Mouse (Mus musculus): ENCODE results near the gene Slfn14. TPM values are rescaled to one million over a fixed set of nuclear protein-coding genes. Genes with fewer than 3 reads are reported as not detected.
"Not testable (repeated sequence)": the region's sequence is repeated elsewhere in the genome, so short reads cannot be mapped to it uniquely, and the experiment has no call there.

Gene Slfn14
- polyA plus RNA-seq, 1 experiment from 2014 or later: 0.88 TPM

DNA sequence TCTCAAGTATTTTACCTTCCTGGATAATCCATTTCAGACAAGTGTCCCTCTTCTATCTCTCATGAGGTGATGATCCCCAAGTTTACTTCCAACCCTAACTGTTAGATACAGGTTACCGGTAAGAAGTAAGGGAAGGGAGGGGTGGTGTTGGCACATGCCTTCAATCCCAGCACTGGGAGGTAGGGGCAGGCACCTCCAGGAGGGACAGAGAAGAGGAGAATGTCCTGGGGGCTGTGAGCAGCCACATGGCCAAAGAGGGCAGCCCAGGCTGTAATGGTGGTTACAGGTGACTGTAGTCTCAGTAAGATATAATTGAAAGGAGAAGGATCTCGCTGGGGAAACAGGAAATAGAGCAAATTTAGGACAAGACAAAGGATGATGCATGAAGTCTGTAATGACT is 4.4 kb downstream of the Slfn14 start:
- 53% methylated on average over 2 of the region's 2 CpGs for WGBS
- H3K4me3 ChIP-seq (replicated peaks): no peak overlapping the region
- no peaks in the 10 kb centered on the region for H3K36me3 ChIP-seq
- H3K9me3 ChIP-seq: no peaks in the 10 kb centered on the region
- H3K9ac ChIP-seq (replicated peaks): no peak overlapping the region
- no peak overlapping the region for H3K4me2 ChIP-seq
- no peak for ATAC-seq (ENCODE audit: insufficient number of reproducible peaks, insufficient read depth, low FRiP score, low TSS enrichment, low read depth)
- H3K27ac ChIP-seq: no peak overlapping the region
- H3K27me3 ChIP-seq: no peaks in the 10 kb centered on the region; the same call in 1 of the 2 replicates
- H3K4me1 ChIP-seq (replicated peaks): no peaks in the 10 kb centered on the region

- H3K36me3 ChIP-seq: no peaks in the 10 kb centered on the region
- no peak overlapping the region for H3K4me2 ChIP-seq
- no peaks in the 10 kb centered on the region for H3K4me1 ChIP-seq (replicated peaks)
- H3K9ac ChIP-seq (replicated peaks): no peak overlapping the region
- no peak overlapping the region for H3K27ac ChIP-seq
- no peaks in the 10 kb centered on the region for H3K9me3 ChIP-seq
- ATAC-seq (ENCODE audit: insufficient number of reproducible peaks, insufficient read depth, low FRiP score, low TSS enrichment, low read depth): no peak
- WGBS: 74% methylated on average over 6 of the region's 6 CpGs
- H3K27me3 ChIP-seq: no peaks in the 10 kb centered on the region; the same call in 1 of the 2 replicates
- no peak overlapping the region for H3K4me3 ChIP-seq (replicated peaks)
Observed at GRCm38 (mm10) chr11:83279691-83280090, 6.8 kb downstream of the Slfn14 start.

- 80% methylated on average over 4 of the region's 4 CpGs for WGBS
- no peak for ATAC-seq (ENCODE audit: insufficient number of reproducible peaks, insufficient read depth, low FRiP score, low TSS enrichment, low read depth)
Observed at GRCm38 (mm10) chr11:83279024-83279423, 7.5 kb downstream of the Slfn14 start.

DNA sequence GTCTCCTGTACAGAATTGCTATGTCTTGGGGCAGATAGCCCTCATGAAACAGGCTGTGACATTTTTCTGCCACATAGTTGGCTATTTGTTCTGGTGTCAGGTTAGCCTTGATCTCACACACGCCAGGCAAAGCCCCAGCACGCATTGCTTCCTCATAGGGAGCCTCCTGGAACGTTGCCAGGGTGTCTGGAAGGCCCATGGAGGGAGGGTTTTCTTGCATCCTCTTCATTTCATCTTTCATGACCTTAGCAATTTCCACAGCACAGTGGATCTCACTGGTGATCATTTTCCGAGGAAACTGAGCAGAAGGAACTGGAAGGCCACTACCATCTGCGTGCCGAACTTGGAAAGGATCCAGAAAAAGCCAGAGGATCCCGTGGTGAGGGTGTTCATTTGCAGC is 10.3 kb downstream of the Slfn14 start:
- ATAC-seq (ENCODE audit: insufficient number of reproducible peaks, insufficient read depth, low FRiP score, low TSS enrichment, low read depth): no peak
- no peak overlapping the region for H3K4me3 ChIP-seq (replicated peaks)
- H3K9ac ChIP-seq (replicated peaks): no peak overlapping the region

More at GRCm38 (mm10) chr11:83279024-83279423, 7.5 kb downstream of the Slfn14 start:
- Histone ChIP-seq H3K27ac (no peak overlapping the region), H3K4me1 (replicated peaks) (no peaks in the 10 kb centered on the region), H3K36me3 (no peaks in the 10 kb centered on the region), H3K9ac (replicated peaks) (no peak overlapping the region), H3K27me3 (no peaks in the 10 kb centered on the region; the same call in 1 of the 2 replicates), H3K4me3 (replicated peaks) (no peak overlapping the region), H3K4me2 (no peak overlapping the region), H3K9me3 (no peaks in the 10 kb centered on the region)

DNA sequence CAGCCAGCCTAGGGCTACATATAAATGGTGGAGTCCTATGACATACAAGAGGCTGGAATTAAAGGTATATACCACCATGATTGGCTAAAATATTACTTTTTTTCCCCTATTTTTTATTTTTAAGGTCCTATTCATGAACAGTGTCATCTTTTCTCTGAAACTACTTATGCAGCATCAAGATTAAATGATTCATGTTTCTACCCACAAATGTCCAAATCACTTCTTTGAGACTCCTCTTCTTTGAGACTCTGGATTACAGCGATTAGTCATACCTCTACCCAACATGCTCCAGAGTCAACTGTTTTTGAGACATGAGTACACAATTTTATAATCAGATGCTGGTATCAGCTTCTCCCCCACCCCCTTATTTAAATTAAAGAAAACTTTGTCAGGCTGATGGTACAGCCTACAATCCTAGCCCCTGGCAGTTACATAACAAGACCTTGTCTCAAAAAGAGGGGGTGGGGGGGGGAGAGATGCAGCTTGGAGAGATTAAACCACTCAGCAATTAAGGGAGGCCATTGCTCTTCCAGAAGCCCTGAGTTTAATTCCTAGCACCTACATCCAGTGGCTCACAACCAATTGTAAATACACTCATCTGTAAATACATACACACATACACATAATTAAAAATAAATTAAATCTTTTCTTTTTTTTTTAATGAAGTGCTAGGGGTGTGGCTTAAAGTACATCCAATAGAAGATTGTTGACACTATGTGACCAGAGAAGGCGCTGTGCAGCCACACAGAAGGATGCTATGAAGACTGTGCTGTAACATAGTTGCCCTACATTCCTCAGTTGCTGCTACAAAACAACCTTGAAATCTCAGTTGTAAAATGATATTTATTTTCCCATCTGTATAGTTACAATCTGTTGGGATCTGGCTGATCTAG is 14.3 kb downstream of the Slfn14 start:
- ATAC-seq (ENCODE audit: insufficient number of reproducible peaks, insufficient read depth, low FRiP score, low TSS enrichment, low read depth): no peak; the same call in 1 of the 2 replicates
- Histone ChIP-seq H3K9me3 (no peaks in the 10 kb centered on the region), H3K27me3 (no peaks in the 10 kb centered on the region; the same call in 1 of the 2 replicates), H3K36me3 (no peaks in the 10 kb centered on the region), H3K4me3 (replicated peaks) (no peak overlapping the region), H3K27ac (no peak overlapping the region), H3K4me1 (replicated peaks) (no peaks in the 10 kb centered on the region), H3K4me2 (no peak overlapping the region), H3K9ac (replicated peaks) (no peak overlapping the region)
- 15% methylated on average over 2 of the region's 2 CpGs for WGBS

More for the DNA sequence above, 10.3 kb downstream of the Slfn14 start:
- Histone ChIP-seq H3K27ac (no peak overlapping the region), H3K4me2 (no peak overlapping the region), H3K4me1 (replicated peaks) (no peaks in the 10 kb centered on the region), H3K27me3 (no peaks in the 10 kb centered on the region; the same call in 1 of the 2 replicates), H3K9me3 (no peaks in the 10 kb centered on the region), H3K36me3 (no peaks in the 10 kb centered on the region)
- 70% methylated on average over 7 of the region's 7 CpGs for WGBS

- H3K4me2 ChIP-seq: peak overlapping the region; percentile 62
- peak overlapping the region; percentile 40 for H3K4me3 ChIP-seq (replicated peaks)
- peak; percentile 88 for ATAC-seq (ENCODE audit: insufficient number of reproducible peaks, insufficient read depth, low FRiP score, low TSS enrichment, low read depth)
- H3K27ac ChIP-seq: peak overlapping the region; percentile 87
- H3K9me3 ChIP-seq: no peaks in the 10 kb centered on the region
- H3K4me1 ChIP-seq (replicated peaks): no peaks in the 10 kb centered on the region
- H3K9ac ChIP-seq (replicated peaks): peak overlapping the region; percentile 53; the same call in 1 of the 2 replicates
- H3K36me3 ChIP-seq: no peaks in the 10 kb centered on the region
- no peaks in the 10 kb centered on the region; the same call in 1 of the 2 replicates for H3K27me3 ChIP-seq
- WGBS: under 1% methylated on average over 26 of the region's 26 CpGs
Observed at GRCm38 (mm10) chr11:83271151-83271950, 15.2 kb downstream of the Slfn14 start.

DNA sequence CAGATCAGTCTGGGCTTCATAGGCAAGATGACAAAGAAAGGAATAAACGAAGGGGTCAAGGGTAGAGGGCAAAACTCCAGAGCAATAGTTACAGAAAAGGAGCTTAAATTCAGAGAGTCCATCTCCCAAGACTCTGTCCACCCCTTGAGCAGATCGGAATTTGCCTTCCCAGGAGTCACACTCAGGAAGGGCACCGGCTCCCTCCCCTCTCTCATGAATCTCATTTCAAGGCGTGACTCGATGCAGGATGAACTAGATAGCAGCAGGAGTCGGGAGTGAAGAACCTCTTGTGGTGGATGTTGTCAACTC is 15.7 kb downstream of the Slfn14 start:
- peak overlapping the region; percentile 87 for H3K27ac ChIP-seq
- no peaks in the 10 kb centered on the region for H3K4me1 ChIP-seq (replicated peaks)
- peak overlapping the region; percentile 53 for H3K9ac ChIP-seq (replicated peaks)
- H3K4me3 ChIP-seq (replicated peaks): peak overlapping the region; percentile 40
- peak; percentile 4; the same call in 1 of the 2 replicates for ATAC-seq (ENCODE audit: insufficient number of reproducible peaks, insufficient read depth, low FRiP score, low TSS enrichment, low read depth)
- no peaks in the 10 kb centered on the region for H3K9me3 ChIP-seq
- H3K36me3 ChIP-seq: no peaks in the 10 kb centered on the region
- H3K4me2 ChIP-seq: peak overlapping the region; percentile 62
- under 1% methylated on average over 6 of the region's 6 CpGs for WGBS
- no peaks in the 10 kb centered on the region for H3K27me3 ChIP-seq

GRCm38 (mm10) chr11:83263146-83263545 is 23.4 kb downstream of the Slfn14 start:
- Histone ChIP-seq H3K4me1 (replicated peaks) (no peaks in the 10 kb centered on the region), H3K27ac (no peak overlapping the region), H3K36me3 (no peaks in the 10 kb centered on the region), H3K4me2 (no peak overlapping the region), H3K4me3 (replicated peaks) (no peak overlapping the region), H3K27me3 (no peaks in the 10 kb centered on the region), H3K9ac (replicated peaks) (no peak overlapping the region), H3K9me3 (no peaks in the 10 kb centered on the region)
- no peak for ATAC-seq (ENCODE audit: insufficient number of reproducible peaks, insufficient read depth, low FRiP score, low TSS enrichment, low read depth)
- 56% methylated on average over 3 of the region's 3 CpGs for WGBS

GRCm38 (mm10) chr11:83262673-83263072 is 23.9 kb downstream of the Slfn14 start:
- Histone ChIP-seq H3K4me2 (no peak overlapping the region), H3K27ac (no peak overlapping the region), H3K27me3 (no peaks in the 10 kb centered on the region), H3K9me3 (no peaks in the 10 kb centered on the region), H3K4me1 (replicated peaks) (no peaks in the 10 kb centered on the region), H3K9ac (replicated peaks) (no peak overlapping the region), H3K36me3 (no peaks in the 10 kb centered on the region), H3K4me3 (replicated peaks) (no peak overlapping the region)
- ATAC-seq (ENCODE audit: insufficient number of reproducible peaks, insufficient read depth, low FRiP score, low TSS enrichment, low read depth): no peak
- 85% methylated on average over 1 of the region's 1 CpGs for WGBS

DNA sequence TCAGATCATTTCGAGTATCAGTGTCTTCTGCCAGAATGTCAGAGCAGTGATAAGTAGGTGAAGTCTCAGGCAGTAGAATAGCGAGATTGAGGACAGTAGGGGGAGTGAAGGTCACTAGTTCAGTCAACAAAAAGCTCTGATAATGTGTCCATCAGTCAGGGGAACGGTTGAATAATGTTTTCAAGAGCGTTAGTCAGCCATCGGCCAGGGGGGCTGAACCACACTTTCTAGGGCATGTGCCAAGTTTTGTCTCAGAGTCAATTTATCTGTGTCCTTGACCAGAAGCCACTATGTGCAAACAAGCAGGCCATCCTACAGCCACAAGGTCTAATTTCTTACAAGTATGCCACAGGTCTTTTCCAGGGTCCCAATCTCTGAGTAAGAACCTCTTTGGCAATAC is 29.3 kb downstream of the Slfn14 start:
- H3K9ac ChIP-seq (replicated peaks); H3K4me1 ChIP-seq (replicated peaks); H3K27me3 ChIP-seq; H3K9me3 ChIP-seq; H3K4me3 ChIP-seq (replicated peaks); ATAC-seq (ENCODE audit: insufficient number of reproducible peaks, insufficient read depth, low FRiP score, low TSS enrichment, low read depth); H3K36me3 ChIP-seq; H3K27ac ChIP-seq; H3K4me2 ChIP-seq: not testable (repeated sequence)
- WGBS: 68% methylated on average over 5 of the region's 5 CpGs

DNA sequence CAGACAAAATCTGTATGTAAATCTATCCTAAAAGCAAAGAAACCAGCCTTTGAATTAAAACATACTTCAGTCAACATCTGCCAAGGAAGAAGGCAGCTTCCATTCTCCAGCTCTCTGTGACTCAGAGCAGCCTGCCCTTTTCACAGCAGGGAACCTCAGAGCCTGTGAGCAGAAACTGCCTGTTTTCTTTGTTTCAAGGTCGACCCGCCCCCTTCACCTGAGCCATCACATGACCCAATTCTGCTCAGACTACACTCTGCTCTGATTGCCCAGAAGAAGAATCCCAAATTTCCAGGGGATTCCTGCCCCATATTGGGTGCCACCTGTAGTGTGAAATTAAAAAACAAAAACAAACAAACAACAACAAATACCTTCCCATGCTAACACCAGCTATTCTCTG is 46.7 kb downstream of the Slfn14 start:
- H3K27ac ChIP-seq: no peak overlapping the region
- H3K36me3 ChIP-seq: no peaks in the 10 kb centered on the region
- no peak overlapping the region for H3K9ac ChIP-seq (replicated peaks)
- WGBS: 18% methylated on average over 2 of the region's 2 CpGs
- H3K9me3 ChIP-seq: no peaks in the 10 kb centered on the region
- no peak overlapping the region for H3K4me2 ChIP-seq
- no peaks in the 10 kb centered on the region for H3K4me1 ChIP-seq (replicated peaks)
- H3K27me3 ChIP-seq: no peaks in the 10 kb centered on the region
- ATAC-seq (ENCODE audit: insufficient number of reproducible peaks, insufficient read depth, low FRiP score, low TSS enrichment, low read depth): no peak
- H3K4me3 ChIP-seq (replicated peaks): no peak overlapping the region

All from limb, embryonic 12.5 days (tissue).